Mouse (Mus musculus) gastrocnemius, adult 8-10 months (tissue): ENCODE measurements at regions not wholly inside any gene's neighbourhood (a gene's known extent, or its start where the extent isn't known, plus 50 kb on each side); places are given as distances from the start of the nearest gene placed in this dataset.

ENCODE experiments used
- DNase-seq, 2 experiments: peaks; one replicate each; pipeline ENCODE4 v3.0.0; 2022; ENCODE audit warnings: low spot score in 2 of 2

DNA sequence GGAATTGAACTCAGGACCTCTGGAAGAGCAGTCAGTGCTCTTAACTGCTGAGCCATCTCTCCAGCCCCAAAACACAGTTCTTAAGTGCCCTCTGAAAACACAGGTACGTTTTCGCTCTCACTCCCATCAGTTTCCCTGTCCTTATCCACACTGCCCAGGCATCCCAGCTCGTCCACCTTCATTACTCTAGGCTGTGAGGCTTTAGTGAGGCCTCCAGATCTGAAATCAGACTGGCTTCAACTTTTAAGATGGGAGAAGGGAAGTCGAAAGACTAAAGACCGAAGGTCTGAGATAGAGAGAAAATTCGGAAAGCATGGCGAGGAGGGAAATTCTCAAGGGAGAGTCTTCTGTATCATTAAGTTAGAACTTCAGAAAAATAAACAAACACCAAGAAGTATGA lies 54.8 kb upstream of the Tet2 start:
- DNase-seq: no peak

GRCm38 (mm10) chr3:133600447-133601220 lies 55.7 kb upstream of the Tet2 start:
- DNase-seq: peak; percentile 13 to 37

- DNase-seq: no peak
These were observed 60.5 kb upstream of the Tet2 start for GRCm38 (mm10) chr3:133605460-133605859.

- DNase-seq: no peak
These were observed 63.9 kb upstream of the Tet2 start for GRCm38 (mm10) chr3:133608845-133609261.

DNA sequence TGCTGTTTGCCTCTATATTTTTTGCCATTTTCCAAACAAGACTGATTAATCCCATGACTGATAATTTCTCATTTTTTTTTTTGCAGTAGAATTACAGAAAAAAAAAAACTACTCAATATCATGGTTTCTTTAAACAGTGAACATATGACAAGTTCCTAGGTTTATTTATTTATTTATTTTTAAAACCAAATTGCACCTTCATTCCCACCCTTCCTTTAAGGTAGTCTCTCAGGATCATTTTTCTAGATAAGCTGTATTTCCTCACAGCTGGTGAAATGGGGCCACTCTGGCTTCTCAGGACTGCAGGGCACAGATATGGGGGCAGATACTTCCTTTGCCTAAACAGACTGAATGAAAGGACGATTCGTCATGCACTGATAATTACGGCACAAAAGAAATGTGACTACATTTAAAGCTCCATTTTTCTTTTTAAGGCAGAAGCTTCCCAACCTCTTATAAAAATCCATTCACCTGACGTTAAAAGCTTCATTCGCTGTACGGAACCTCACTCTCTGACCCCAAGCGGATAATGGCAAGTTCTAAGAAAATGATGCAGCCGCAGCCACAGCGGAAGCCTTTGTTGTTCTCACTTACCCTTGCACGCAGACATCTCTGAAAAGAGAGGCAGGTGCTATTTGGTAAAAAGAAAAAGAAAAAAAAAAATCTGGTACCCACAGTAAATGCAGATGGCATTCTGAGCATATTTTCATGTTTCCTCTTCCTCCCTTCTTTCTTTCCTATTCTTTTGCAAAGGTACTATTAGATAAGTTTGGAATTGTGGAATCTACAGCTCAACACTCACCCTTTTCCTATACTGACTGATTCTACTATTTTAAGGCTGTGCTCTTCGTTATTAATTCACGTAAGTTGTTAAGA lies 69.1 kb upstream of the Tet2 start:
- DNase-seq: no peak

DNA sequence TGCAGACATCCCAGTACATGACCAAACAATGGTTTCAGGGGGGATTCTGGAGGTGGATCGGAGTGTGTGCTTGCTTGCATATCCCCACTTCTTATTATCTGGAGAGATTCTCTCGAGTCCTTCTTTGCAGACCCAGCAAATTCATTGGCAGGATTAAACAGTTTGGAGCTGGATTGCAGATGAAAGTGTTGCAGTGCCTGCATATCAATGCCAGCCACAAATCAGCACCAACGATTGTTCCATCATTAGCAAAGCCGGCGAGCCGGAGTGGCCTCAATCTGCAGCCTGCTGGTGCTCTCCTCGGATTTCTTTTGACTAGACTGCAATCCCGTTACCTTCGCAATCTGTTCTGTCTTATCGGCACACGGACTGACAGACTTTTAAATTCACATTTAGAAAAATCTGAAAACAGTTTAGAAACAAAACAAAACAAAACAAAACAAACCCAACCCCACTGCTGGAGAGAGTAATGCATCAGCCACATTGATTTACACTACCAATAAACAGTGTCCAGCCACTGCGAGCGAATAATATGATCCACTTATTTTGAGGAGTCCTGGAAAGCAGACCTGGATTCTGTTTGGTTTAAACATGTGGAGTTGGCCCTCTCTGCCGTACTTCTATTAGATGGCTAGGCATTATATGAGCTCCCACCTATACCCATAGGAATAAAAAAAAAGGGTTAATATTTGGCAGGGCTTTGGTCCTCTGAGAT lies 69.9 kb upstream of the Tet2 start:
- no peak for DNase-seq

DNA sequence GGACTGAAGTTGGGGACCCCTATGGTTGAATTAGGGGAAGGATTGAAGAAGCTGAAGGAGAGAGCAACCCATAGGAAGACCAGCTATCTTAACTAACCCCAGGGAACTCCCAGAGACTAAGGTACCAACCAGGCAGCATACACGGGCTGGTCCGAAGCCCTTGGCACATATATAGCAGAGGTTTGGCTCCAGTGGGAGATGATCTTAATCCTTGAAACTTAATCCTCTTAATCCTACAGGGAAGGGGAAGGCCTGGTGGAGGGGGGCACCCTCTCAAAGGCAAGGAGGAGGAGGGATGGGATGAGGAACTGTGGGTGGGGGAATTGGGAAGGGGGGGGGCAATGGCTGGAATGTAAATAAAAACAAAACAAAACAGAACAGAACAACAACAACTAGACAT lies 72.1 kb upstream of the Tet2 start:
- no peak for DNase-seq

DNA sequence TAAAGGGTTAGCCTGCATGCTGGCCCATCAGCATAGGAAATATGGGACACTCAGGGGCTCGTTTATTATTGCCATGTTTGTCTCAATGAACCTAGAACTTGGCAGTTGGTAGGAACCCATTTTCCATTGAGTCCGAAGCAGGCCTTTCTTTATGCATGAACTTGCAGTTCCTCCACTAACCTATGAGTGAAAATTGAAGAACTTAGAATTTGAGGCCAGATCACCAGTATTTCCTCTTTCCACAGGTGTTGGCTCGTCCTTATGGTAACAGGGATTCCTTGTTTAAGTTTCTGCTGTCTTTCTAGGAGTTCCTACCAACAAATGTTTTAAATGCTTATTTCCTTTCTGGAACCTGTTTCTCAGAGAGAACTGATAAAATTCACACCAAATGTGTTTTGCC lies 73.6 kb upstream of the Tet2 start:
- no peak for DNase-seq

GRCm38 (mm10) chr3:133623201-133623744 lies 78.3 kb upstream of the Tet2 start:
- no peak for DNase-seq

GRCm38 (mm10) chr3:133624079-133624875 lies 79.3 kb upstream of the Tet2 start:
- no peak for DNase-seq

GRCm38 (mm10) chr3:133625046-133625445 lies 80.1 kb upstream of the Tet2 start:
- no peak for DNase-seq

- no peak for DNase-seq
These were observed 81.5 kb upstream of the Tet2 start for GRCm38 (mm10) chr3:133626442-133626841.

DNA sequence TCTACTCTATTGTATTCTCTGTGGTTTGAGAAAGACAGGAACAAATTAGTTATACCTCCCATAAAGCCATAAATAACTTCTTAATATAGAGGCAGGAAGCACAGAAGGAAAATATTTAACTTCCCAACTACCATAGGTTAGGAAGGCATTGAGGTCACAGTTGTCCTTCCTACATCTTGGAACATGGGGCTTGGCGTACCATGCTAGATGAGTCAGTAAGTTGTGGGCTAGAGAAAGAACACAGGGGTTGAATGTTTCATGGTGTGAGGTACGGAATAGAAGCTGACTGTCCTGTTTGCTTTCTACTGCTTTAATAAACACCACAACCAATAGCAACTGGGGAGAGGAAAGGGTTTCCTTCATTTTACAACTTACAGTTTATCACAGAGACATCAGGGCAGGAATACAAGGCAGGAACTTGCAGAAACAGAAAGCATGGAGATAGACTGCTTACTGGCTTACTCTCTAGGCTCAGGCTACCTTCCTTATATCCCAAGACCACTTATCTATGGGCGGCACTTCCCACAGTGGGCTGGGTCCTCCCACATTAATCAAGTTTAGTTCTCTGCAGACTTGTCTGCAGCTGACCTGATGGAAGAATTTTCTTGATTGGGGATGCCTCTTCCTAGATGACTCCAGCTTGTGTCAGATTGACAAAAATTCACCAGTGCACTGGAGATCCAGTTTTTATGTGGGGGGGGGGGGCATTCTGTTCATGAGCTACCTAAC lies 82.3 kb upstream of the Tet2 start:
- DNase-seq: no peak

DNA sequence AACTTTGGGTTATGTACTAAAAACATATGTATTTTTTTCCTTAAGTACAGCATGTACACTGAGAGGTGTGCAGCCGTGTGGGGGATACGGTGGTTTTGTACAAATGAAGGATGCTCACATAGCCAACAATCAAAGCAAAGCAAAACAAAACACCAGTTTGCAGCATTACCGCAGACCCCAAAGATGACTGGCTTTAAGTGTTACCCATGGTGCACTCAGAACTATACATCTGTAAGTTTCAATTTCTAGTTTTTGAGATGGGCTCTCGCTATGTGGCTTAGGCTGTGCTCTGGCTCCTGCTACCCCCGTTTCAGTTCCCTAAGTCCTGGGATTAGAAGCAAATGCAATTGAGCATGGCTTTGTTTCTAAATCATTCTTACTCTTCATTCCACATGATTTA lies 89.4 kb upstream of the Tet2 start:
- no peak for DNase-seq

GRCm38 (mm10) chr3:133645604-133646003 lies 100.7 kb upstream of the Tet2 start:
- no peak for DNase-seq

GRCm38 (mm10) chr3:133646449-133647059 lies 101.6 kb upstream of the Tet2 start:
- DNase-seq: no peak

DNA sequence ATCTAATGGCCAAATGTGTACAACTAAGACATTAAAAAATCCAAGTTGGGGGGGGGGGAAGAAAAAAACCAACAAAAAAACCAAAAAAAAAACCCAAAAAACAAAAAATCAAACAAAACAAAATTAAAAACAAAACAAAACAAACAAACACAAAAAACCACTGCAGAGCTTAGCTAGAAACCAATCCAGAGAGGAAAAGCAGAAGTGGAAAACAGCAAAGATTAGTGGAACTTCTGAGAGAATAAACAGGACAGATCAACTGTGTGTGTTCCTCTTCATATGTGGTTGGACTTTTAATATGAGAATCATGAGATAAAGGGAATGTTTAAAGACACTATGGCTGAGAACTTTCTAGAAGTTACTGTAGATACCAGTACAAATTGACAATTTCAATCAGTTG lies 105.1 kb upstream of the Tet2 start:
- no peak for DNase-seq

- no peak for DNase-seq
These were observed 107.1 kb upstream of the Tet2 start for GRCm38 (mm10) chr3:133651996-133652395.

- DNase-seq: no peak
These were observed 114.8 kb upstream of the Tet2 start for GRCm38 (mm10) chr3:133659759-133660158.

GRCm38 (mm10) chr3:133661303-133661702 lies 116.4 kb upstream of the Tet2 start:
- DNase-seq: no peak
